In the genomic region with DNA sequence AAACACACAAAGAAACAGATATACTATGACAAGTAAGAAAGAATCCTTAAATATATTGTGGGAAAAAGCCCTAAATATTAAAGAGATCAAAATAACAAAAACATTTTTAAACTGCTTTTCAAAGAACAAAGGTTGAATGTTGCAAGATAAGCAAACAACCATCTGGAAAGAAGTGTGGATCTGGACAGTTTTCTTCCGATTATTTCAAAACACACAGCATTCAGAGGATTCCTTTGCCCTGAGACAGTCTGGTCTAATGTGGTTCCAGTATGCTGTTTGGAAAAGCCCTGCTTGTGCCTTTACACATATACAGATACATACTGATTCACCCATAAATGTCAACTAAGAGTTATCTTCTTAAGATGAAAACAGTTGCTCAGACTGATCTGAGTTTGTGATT, we compare ENCODE assay signal across 14 mouse cellular contexts.
"Had no signal": no experiment of that assay in that cellular context is flagged by ENCODE, and none has a peak within 500 bp of the region (broad histone marks: within the 10 kb centered on the region; RNA-seq: fewer than 3 reads in every experiment).

No protein-coding gene starts in this region.

- H3K36me3 ChIP-seq: kidney, embryonic 15.5 days; limb, embryonic 15.5 days; midbrain, embryonic 12.5 days had no signal

- H3K9me3 ChIP-seq: kidney, embryonic 15.5 days; limb, embryonic 15.5 days; midbrain, embryonic 12.5 days had no signal

- H3K9ac ChIP-seq: kidney, embryonic 15.5 days; limb, embryonic 15.5 days; liver, embryonic 14.5 days; midbrain, embryonic 12.5 days had no signal

- H3K4me3 ChIP-seq: kidney, embryonic 15.5 days; limb, embryonic 15.5 days; midbrain, embryonic 12.5 days had no signal

- ATAC-seq: midbrain, embryonic 16.5 days had no signal

- H3K4me2 ChIP-seq: kidney, embryonic 15.5 days; limb, embryonic 15.5 days; midbrain, embryonic 12.5 days had no signal

- H3K4me1 ChIP-seq: kidney, embryonic 15.5 days; limb, embryonic 15.5 days; midbrain, embryonic 12.5 days had no signal

- DNase-seq: kidney, adult 2 months; kidney, postnatal 36 days; layer of hippocampus, adult 9-11 months; layer of hippocampus, postnatal 36 days; lung, adult 2 months; lung, postnatal 10 days; right cerebral cortex, adult 18-20 months; right cerebral cortex, postnatal 25 days; thymus, postnatal 4 days had no signal

- H3K27ac ChIP-seq: kidney, embryonic 15.5 days; limb, embryonic 15.5 days; liver, embryonic 14.5 days; midbrain, embryonic 12.5 days had no signal

- H3K27me3 ChIP-seq: kidney, embryonic 15.5 days; limb, embryonic 15.5 days; midbrain, embryonic 12.5 days had no signal
